Mouse (Mus musculus): ENCODE measurements at regions not wholly inside any gene's neighbourhood (a gene's known extent, or its start where the extent isn't known, plus 50 kb on each side); places are given as distances from the start of the nearest gene placed in this dataset.

GRCm38 (mm10) chr17:75707687-75708086 lies 155.9 kb upstream of the Fam98a start:
- TF ChIP-seq CTCF (IDR thresholded peaks at IDR 0.05; ENCODE audit: insufficient read depth, low read depth, low read length) (no peak), POLR2A (IDR thresholded peaks at IDR 0.05; ENCODE audit: insufficient read depth, low read depth, low read length) (no peak)

Measured in olfactory bulb, adult 2 months (tissue).